Mouse (Mus musculus) forebrain, embryonic 13.5 days (tissue): Measurements from ENCODE around the gene Frrs1l. TPM values are rescaled to one million over a fixed set of nuclear protein-coding genes. Genes with fewer than 3 reads are reported as not detected.

Experiments used
- ATAC-seq: fragments of 200-750 bp; cut with Nextera tagmentation; 2 replicates; pipeline ENCODE4 v1.8.0; 2017
- H3K27ac ChIP-seq: fragments of 300-500 bp; sonication (generic); 2 replicates; pipeline ENCODE4 v1.5.1; 2015; ENCODE audit warnings: inconsistent platforms, mild to moderate bottlenecking, moderate library complexity
- H3K27me3 ChIP-seq: fragments of 300-500 bp; sonication (generic); 2 replicates; pipeline ENCODE4 v1.6.1; 2015; ENCODE audit warnings: mild to moderate bottlenecking, inconsistent platforms
- H3K36me3 ChIP-seq: fragments of 300-500 bp; sonication (generic); 2 replicates; pipeline ENCODE4 v1.6.1; 2015; ENCODE audit warnings: mild to moderate bottlenecking, inconsistent platforms; ENCODE audit not compliant: poor library complexity, severe bottlenecking
- H3K4me1 ChIP-seq: fragments of 300-500 bp; sonication (generic); 2 replicates; pipeline ENCODE4 v1.6.1; 2015; ENCODE audit warnings: inconsistent platforms
- H3K4me2 ChIP-seq: fragments of 300-500 bp; sonication (generic); 2 replicates; pipeline ENCODE4 v1.6.1; 2015; ENCODE audit warnings: inconsistent platforms, mild to moderate bottlenecking, moderate library complexity
- H3K4me3 ChIP-seq: fragments of 300-500 bp; sonication (generic); 2 replicates; pipeline ENCODE4 v1.5.1; 2015; ENCODE audit warnings: mild to moderate bottlenecking, inconsistent platforms
- H3K9ac ChIP-seq: fragments of 300-500 bp; sonication (generic); 2 replicates; pipeline ENCODE4 v1.6.1; 2015; ENCODE audit warnings: mild to moderate bottlenecking, inconsistent platforms
- H3K9me3 ChIP-seq: fragments of 300-500 bp; sonication (generic); replicated peaks from 2 replicates; pipeline ENCODE4 v1.6.1; 2016; ENCODE audit warnings: inconsistent platforms
- WGBS: fragments of 180-500 bp; shearing (Covaris S2); methylation state at CpG from one replicate; pipeline ENCODE4 v1.1.7; 2015; 5-methylcytosine and 5-hydroxymethylcytosine counted together
- polyA plus RNA-seq: library from polyadenylated mRNA; unstranded; fragments of >200 nt; fragmentation: Nextera tagmentation; extraction: Ambion mirVana; gene quantifications from 2 replicates; pipeline ENCODE4 v1.2.1, GENCODE M21; 2015

Gene Frrs1l
- polyA plus RNA-seq, 1 experiment from 2014 or later = 11.6 TPM

DNA sequence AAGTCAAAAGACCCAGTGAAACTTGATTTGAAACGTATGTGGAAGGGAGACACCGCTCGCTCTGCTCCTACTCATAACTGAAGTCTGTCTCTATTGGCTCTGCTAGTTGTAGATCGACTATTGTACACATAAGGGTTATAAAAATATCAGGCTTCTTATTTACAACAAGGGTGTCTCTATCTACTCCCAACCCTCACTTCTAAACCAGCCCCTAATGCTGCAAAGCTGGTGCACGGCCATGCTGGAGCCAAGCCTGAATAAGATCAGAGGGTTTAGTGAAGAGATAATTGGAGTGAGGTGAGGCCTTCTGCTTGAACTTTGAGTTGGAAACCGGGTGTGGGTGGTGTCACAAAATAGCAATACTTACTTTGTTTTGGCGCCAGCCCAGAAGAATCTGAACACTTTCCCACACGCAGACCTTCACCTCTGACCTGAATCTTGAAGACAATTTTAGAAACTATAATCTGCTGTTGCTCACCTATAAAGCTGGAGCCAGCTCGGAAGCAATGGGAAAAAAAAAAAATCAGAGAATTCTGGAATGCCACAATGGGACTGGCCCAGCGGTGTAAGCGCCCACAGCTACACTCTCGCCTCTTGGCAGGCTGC lies 28.8 kb downstream of the Frrs1l start:
- Histone ChIP-seq H3K4me2 (no peak overlapping the region), H3K27me3 (no peaks in the 10 kb centered on the region), H3K9me3 (no peaks in the 10 kb centered on the region), H3K4me1 (no peaks in the 10 kb centered on the region), H3K9ac (no peak overlapping the region), H3K36me3 (peaks cover 16% of the 10 kb centered on the region; the same call in 1 of the 2 replicates), H3K27ac (no peak overlapping the region), H3K4me3 (no peak overlapping the region)
- no peak for ATAC-seq
- 90% methylated on average over 12 of the region's 12 CpGs for WGBS

DNA sequence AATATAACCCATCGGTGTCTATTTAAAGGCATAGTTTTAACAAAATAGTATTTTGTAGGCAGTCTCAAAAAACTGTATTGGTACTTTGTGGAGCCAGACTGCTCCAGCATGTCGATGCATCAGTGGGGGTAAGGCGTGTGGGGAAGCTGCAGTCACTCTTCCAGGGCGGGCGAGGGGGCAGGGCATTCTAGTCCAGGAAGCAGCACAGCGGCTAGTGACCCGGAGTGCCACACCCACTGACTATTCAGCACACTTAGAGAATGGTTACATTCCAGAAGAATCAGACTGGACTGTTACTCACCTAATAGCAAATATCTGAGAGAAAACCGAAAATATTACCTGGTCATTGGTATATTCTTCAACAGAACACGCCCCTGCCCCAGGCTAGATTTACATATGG lies 32.7 kb downstream of the Frrs1l start:
- Histone ChIP-seq H3K9ac (no peak overlapping the region), H3K9me3 (no peaks in the 10 kb centered on the region), H3K27me3 (no peaks in the 10 kb centered on the region), H3K4me2 (no peak overlapping the region), H3K4me3 (no peak overlapping the region), H3K36me3 (peaks cover 12% of the 10 kb centered on the region; the same call in 1 of the 2 replicates), H3K4me1 (no peaks in the 10 kb centered on the region), H3K27ac (no peak overlapping the region)
- ATAC-seq = no peak
- WGBS = 68% methylated on average over 9 of the region's 9 CpGs

DNA sequence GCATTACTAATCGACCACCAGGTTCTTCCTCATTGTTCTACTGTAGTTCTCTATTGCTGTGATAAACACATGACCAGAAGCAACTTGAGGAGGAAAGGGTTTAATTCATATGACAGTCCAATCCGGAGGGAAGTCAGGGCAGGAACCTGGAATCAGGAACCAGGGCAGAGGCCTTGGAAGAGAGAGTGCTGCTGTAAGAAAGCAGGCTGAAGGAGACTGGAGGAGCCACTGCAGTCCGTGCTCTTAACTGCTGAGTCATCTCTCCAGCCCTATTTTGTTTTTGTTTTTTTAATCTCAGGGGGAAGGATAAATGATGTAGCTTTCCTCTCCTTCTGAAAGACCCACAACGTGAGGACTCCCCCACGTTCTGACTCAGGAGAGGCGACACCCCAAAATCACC lies 37.0 kb downstream of the Frrs1l start:
- WGBS = 65% methylated on average over 6 of the region's 6 CpGs
- no peak for ATAC-seq
- Histone ChIP-seq H3K4me2 (no peak overlapping the region), H3K4me1 (no peaks in the 10 kb centered on the region), H3K9ac (no peak overlapping the region), H3K9me3 (no peaks in the 10 kb centered on the region), H3K4me3 (no peak overlapping the region), H3K27me3 (no peaks in the 10 kb centered on the region), H3K36me3 (no peaks in the 10 kb centered on the region), H3K27ac (no peak overlapping the region)

DNA sequence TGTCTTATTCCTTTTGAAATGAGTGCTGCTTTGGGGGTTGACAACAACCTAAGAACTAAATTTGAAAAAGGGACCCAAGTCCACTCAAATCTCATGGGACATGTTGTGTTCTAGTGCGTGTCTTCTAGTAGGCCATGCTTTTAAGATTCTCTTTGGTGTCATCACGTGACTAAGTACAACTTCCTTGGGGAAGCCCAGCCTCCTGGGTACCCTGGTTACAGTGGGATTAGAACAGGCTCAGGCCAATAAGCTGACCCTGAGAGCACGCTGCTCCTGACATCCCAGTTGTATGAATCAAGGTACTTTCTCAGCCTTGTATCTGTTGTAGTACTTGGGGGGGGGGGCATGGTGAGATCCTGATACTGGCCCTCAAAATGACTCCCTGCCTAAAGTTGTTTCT lies 38.5 kb downstream of the Frrs1l start:
- ATAC-seq = no peak
- Histone ChIP-seq H3K4me3 (no peak overlapping the region), H3K36me3 (no peaks in the 10 kb centered on the region), H3K9ac (no peak overlapping the region), H3K9me3 (no peaks in the 10 kb centered on the region), H3K27me3 (no peaks in the 10 kb centered on the region), H3K4me1 (no peaks in the 10 kb centered on the region; the same call in 1 of the 2 replicates), H3K4me2 (no peak overlapping the region), H3K27ac (no peak overlapping the region)
- 85% methylated on average over 3 of the region's 3 CpGs for WGBS

DNA sequence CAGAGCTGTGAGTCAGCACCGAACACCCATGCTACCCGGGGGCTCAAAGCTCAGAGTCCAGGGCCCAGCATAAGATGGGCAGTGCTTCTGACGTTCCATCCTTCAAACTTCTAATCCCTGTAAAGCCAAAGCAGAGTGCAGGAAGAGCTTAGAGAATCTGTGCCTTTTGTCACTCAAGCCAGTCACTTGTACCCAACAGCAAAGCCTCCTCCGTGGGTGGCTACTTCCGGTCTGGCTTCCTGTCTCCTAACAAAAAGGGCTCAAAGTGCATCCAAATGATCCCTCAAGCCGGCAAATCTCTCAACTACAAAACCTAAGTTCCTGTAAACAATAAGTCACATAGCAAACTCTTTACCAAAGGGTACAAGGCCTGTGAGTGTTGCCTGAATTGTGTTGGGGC lies 40.7 kb downstream of the Frrs1l start:
- Histone ChIP-seq H3K36me3 (no peaks in the 10 kb centered on the region), H3K4me2 (no peak overlapping the region), H3K4me1 (peaks cover 18% of the 10 kb centered on the region), H3K27me3 (no peaks in the 10 kb centered on the region), H3K9ac (no peak overlapping the region), H3K4me3 (no peak overlapping the region), H3K27ac (no peak overlapping the region), H3K9me3 (no peaks in the 10 kb centered on the region)
- ATAC-seq = no peak
- 69% methylated on average over 6 of the region's 6 CpGs for WGBS

DNA sequence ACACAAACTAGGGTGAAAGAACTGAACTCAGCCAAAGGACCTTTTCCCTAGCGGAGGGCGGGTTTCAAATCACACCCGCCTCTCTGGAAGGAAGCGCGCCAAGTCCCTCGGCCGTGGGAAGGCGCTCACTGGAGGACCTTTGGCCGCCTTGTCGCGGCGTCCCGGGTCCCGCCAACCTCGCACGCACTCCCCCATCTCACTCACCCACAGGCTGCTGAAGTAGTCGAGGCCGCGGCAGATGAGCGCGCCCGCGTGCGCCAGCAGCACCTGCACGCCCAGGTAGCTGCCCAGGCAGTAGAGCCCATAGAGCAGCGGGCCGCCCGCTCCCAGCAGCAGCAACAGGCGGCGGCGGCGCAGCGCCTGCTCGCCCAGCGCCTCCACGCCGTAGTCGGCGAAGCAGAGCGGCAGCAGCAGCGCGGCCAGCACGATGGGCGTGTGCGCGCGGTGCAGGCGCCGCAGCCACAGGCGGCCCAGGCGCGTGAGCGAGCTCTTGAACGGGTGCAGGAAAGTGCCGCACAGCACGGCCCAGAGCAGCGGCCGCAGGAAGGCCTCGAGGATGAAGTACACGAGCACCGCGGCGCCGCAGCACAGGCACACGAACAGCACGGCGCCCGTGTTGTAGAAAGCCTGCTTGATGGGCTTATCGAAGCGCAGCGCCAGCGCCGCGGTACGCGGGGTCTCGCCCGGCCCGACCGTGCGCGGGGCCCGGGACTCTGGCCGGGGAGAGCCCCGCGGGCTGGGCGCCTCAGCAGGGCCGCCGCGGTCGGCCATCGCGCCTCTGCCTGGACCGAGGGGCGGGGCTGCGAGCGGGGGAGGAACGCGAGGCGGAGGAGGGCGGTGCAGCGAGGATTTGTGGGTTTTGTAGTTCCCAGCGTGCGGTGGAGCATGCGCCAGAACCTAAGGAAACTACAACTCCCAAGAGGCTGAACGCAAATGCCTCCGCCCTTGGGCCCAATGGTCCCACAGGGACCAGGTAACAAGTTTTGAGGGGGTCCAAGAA lies 43.2 kb downstream of the Frrs1l start, which contains the start of gene Tmem245:
Tmem245 (minus strand) TSS at position 797 of the 1,000 bp plus-strand sequence.
- Histone ChIP-seq H3K4me3 (peak within 1 kb of the TSS; percentile 87), H3K4me1 (peaks cover 38% of the 10 kb centered on the region), H3K9ac (peak within 1 kb of the TSS; percentile 86), H3K27me3 (no peaks in the 10 kb centered on the region), H3K4me2 (peak within 1 kb of the TSS; percentile 94), H3K27ac (peak within 1 kb of the TSS; percentile 82), H3K36me3 (no peaks in the 10 kb centered on the region), H3K9me3 (no peaks in the 10 kb centered on the region)
- under 1% methylated on average over 94 of the region's 107 CpGs for WGBS
- peak; percentile 98 for ATAC-seq

DNA sequence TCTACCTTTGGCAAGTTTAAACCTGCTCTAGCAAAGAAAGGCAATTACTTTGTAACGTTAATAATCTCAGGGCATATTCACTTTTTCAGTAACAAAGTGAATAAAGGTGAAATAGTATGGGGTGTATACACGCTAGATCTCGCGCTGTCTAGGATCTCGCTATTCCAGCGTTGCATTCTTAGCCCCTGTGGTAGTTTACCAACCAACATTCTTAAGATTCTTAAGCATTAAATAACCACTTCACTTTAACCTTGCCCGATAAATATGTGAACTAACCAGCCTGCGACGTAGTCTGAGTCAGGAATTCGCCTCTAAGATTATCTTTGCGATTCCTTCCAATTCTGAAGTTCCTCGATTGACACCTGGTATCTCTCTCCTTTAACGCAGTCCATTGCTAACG lies 44.0 kb downstream of the Frrs1l start:
- ATAC-seq = no peak
- Histone ChIP-seq H3K36me3 (no peaks in the 10 kb centered on the region), H3K27ac (no peak overlapping the region), H3K9me3 (no peaks in the 10 kb centered on the region), H3K9ac (peak overlapping the region; percentile 86), H3K4me2 (peak overlapping the region; percentile 94), H3K4me3 (peak overlapping the region; percentile 87), H3K4me1 (peaks cover 43% of the 10 kb centered on the region), H3K27me3 (no peaks in the 10 kb centered on the region)
- 2% methylated on average over 14 of the region's 14 CpGs for WGBS

DNA sequence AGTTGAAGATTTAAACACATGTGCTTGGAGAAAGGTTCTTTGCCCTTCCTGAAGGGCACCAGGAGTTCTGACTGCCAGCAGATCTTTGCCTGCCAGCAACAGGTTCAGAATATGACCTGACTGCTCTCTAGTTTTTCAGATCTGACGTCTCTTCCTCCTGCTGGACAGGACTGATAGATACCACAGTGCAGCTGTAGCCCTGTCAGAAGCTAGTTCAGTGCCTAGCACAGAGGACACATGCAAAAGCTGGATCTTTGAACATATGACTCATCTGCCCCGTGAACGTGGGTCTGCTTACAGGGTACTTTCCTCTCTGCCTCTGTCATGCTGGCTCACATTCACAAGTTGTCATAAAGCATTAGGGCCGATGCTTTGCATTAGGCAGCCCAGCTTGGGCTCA lies 45.9 kb downstream of the Frrs1l start:
- ATAC-seq = no peak
- Histone ChIP-seq H3K9me3 (no peaks in the 10 kb centered on the region), H3K4me1 (peaks cover 43% of the 10 kb centered on the region), H3K27me3 (no peaks in the 10 kb centered on the region), H3K9ac (no peak overlapping the region), H3K4me3 (no peak overlapping the region), H3K36me3 (no peaks in the 10 kb centered on the region), H3K27ac (no peak overlapping the region), H3K4me2 (no peak overlapping the region)
- WGBS = 72% methylated on average over 4 of the region's 4 CpGs

DNA sequence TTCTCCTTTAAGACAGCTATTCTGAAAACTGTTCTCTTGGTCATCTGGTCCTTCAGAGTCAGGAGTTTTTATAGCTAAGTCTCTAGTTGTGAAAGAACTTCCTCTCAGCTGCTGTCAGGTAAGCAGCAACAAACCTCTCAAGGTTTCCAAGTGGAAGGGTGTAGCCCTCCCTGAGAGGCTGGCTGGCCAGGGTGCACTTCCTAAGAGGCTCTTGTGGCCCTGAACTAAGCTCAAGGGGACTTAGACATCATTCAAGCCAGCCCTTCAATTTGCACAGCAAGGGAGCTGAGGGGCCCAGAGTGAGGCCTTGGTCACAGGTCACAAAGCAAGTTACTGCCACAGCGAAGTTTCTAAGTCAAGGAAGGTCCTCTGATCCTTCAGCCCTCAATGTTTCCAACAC lies 46.9 kb downstream of the Frrs1l start:
- 29% methylated on average over 1 of the region's 1 CpGs for WGBS
- no peaks in the 10 kb centered on the region for H3K27me3 ChIP-seq
- H3K9me3 ChIP-seq = no peaks in the 10 kb centered on the region
- H3K4me1 ChIP-seq = peaks cover 43% of the 10 kb centered on the region
- no peak overlapping the region for H3K4me3 ChIP-seq
- no peaks in the 10 kb centered on the region for H3K36me3 ChIP-seq
- H3K27ac ChIP-seq = no peak overlapping the region
- H3K4me2 ChIP-seq = no peak overlapping the region
- no peak overlapping the region for H3K9ac ChIP-seq
- ATAC-seq = no peak

DNA sequence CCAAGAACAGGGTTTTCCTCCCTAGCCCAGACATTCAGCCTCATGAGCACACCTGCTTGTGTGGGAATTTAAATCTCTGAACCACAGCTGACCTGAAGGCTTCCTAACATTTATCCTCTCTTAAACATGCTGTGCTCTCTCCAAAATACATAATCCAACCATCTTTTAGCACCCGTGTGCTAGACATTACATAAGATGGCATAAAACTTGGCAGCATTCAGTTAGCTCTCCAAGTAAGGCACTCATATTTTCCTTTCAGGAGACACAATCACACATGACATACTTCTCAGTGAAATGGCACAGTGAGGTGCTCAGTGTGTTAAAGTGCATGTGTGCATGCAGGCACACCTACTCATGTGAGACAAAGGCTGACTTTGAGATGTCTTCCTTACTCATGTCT lies 47.6 kb downstream of the Frrs1l start:
- Histone ChIP-seq H3K9me3 (no peaks in the 10 kb centered on the region), H3K4me2 (no peak overlapping the region), H3K27me3 (no peaks in the 10 kb centered on the region), H3K27ac (no peak overlapping the region), H3K9ac (no peak overlapping the region), H3K36me3 (no peaks in the 10 kb centered on the region), H3K4me3 (no peak overlapping the region), H3K4me1 (peaks cover 43% of the 10 kb centered on the region)
- ATAC-seq = no peak
- 76% methylated on average over 1 of the region's 1 CpGs for WGBS

DNA sequence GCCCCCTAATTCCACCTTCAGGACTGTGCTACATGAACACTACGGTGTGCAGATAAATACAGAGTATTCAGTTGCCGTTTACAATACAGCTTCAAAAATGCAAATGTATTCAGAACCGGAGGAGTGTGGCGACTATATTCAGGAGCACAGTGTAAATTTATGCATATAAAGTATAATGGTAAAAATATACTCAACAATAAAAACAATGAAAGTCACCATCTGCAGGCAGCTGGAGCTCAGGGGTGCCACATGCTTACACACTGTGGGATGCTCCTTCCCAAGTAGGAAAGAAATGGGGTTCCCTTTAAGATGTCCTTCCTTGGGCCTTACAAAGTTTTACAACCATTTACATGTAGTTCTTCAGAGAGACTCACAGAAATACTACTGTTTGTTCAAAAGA lies 48.7 kb downstream of the Frrs1l start:
- Histone ChIP-seq H3K4me1 (peaks cover 42% of the 10 kb centered on the region), H3K9ac (no peak overlapping the region), H3K4me2 (no peak overlapping the region), H3K36me3 (no peaks in the 10 kb centered on the region), H3K27ac (no peak overlapping the region), H3K27me3 (no peaks in the 10 kb centered on the region), H3K9me3 (no peaks in the 10 kb centered on the region), H3K4me3 (no peak overlapping the region)
- no peak for ATAC-seq
- 46% methylated on average over 4 of the region's 4 CpGs for WGBS

DNA sequence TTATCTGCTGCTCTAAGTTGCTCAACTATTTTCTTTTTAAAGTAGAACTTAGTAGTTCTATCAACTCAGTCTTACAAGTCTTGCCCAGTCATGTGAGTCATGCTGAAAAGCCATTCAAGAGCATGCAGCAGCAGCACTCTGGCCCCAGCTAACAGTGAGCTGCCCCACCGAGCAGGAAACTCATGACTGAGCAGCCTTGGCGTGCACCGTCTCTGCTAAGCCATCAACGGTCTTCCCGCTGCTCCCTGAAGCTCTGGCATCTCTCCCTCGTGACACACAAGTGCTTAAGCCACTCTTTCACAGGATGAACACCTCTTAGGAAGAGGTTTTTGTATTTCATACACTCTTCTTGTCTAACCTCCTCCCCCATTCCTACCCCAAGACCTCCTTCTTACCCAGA lies 53.1 kb downstream of the Frrs1l start:
- Histone ChIP-seq H3K4me2 (no peak overlapping the region), H3K27me3 (no peaks in the 10 kb centered on the region), H3K4me3 (no peak overlapping the region), H3K9me3 (no peaks in the 10 kb centered on the region), H3K27ac (no peak overlapping the region), H3K36me3 (peaks cover 26% of the 10 kb centered on the region), H3K4me1 (peaks cover 6% of the 10 kb centered on the region), H3K9ac (no peak overlapping the region)
- 77% methylated on average over 6 of the region's 6 CpGs for WGBS
- ATAC-seq = no peak
